Mouse (Mus musculus): ENCODE measurements around the gene Mcemp1. TPM values are rescaled to one million over a fixed set of nuclear protein-coding genes. Genes with fewer than 3 reads are reported as not detected.

Mcemp1 gene
- total RNA-seq, 1 experiment from 2014 or later, result 229 TPM

GRCm38 (mm10) chr8:3710312-3710711, 44.8 kb downstream of the Mcemp1 start:
- no peak for ATAC-seq (ENCODE audit: extremely low read depth, insufficient number of reproducible peaks, low FRiP score, poor library complexity, severe bottlenecking)

- peak; percentile 85 for ATAC-seq (ENCODE audit: extremely low read depth, insufficient number of reproducible peaks, low FRiP score, poor library complexity, severe bottlenecking)
Measured at GRCm38 (mm10) chr8:3711646-3712045, 46.1 kb downstream of the Mcemp1 start.

DNA sequence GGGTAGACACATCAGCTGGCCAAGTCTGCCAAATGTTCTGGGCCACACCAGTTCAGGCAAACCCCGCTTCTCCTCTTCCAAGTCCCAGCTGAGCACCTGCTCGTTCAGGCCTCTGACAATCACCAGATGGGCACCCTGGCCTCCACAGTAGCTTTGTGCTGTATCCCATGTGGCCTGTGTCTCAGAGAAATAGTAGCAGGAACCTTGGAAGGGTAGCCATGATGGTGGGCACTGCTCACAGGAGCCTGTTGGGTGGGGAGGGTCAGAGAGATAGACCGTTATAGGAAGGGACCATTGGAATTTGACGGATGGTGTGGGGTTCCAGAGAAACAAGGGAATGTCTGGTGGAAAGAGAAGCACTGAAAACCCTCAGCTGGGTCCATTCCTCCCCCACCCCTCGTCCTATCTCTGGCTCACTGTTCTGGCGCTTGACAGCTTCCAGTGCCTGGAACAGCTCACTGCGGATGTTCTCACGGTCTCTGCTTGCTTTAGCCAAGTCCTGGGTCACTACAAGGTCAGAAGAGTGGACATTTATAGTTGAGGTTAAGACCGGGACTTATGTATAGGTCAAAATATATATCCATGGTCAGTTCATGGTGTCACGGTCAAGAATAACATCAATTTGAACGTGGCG, 51.9 kb downstream of the Mcemp1 start:
- no peak for ATAC-seq (ENCODE audit: extremely low read depth, insufficient number of reproducible peaks, low FRiP score, poor library complexity, severe bottlenecking)

GRCm38 (mm10) chr8:3718559-3718958, 53.0 kb downstream of the Mcemp1 start:
- peak; percentile 95 for ATAC-seq (ENCODE audit: extremely low read depth, insufficient number of reproducible peaks, low FRiP score, poor library complexity, severe bottlenecking)

Other genes with a start within 250 kb of the Mcemp1 start
- gene Pex11g, start 198.1 kb upstream of the Mcemp1 start, total RNA-seq (2017), result 1.0 and 3.7 TPM in 2 replicates
- gene Tex45, start 194.9 kb upstream of the Mcemp1 start, total RNA-seq (2017), result 0.61 TPM in 1 of 2 replicates, not detected in the other
- 3.6 and 4.1 TPM in 2 replicates for gene Zfp358, start 172.6 kb upstream of the Mcemp1 start, total RNA-seq (2017)
- gene Mcoln1, start 165.3 kb upstream of the Mcemp1 start, total RNA-seq (2017), result 80.5 and 83.9 TPM in 2 replicates
- gene Pnpla6, start 150.4 kb upstream of the Mcemp1 start, total RNA-seq (2017), result 46.8 and 48.6 TPM in 2 replicates
- gene C330021F23Rik, start 97.8 kb upstream of the Mcemp1 start, total RNA-seq (2017), result not detected in 2 replicates
- not detected in 2 replicates for gene Camsap3, start 78.5 kb upstream of the Mcemp1 start, total RNA-seq (2017)
- gene Xab2, start 44.4 kb upstream of the Mcemp1 start, total RNA-seq (2017), result 70.3 and 73.1 TPM in 2 replicates
- gene Pet100, start 44.2 kb upstream of the Mcemp1 start, total RNA-seq (2017), result 153 and 163 TPM in 2 replicates
- 0.86 TPM in 1 of 2 replicates, not detected in the other for gene Pcp2, start 40.2 kb upstream of the Mcemp1 start, total RNA-seq (2017)
- 223 and 277 TPM in 2 replicates for gene Stxbp2, start 34.8 kb upstream of the Mcemp1 start, total RNA-seq (2017)
- 16.1 and 19.3 TPM in 2 replicates for gene Retn, start 10.0 kb upstream of the Mcemp1 start, total RNA-seq (2017)
- gene Fcor, start 6.6 kb downstream of the Mcemp1 start, total RNA-seq (2017), result not detected in 2 replicates
- gene Trappc5, start 10.5 kb downstream of the Mcemp1 start, total RNA-seq (2017), result 41.5 and 45.5 TPM in 2 replicates
- gene Fcer2a, start 28.4 kb downstream of the Mcemp1 start, total RNA-seq (2017), result 390 and 391 TPM in 2 replicates
- gene Clec4g, start 54.9 kb downstream of the Mcemp1 start, total RNA-seq (2017), result 0.58 and 0.74 TPM in 2 replicates
- gene Cd209a, start 83.2 kb downstream of the Mcemp1 start, total RNA-seq (2017), result 11.6 and 15.5 TPM in 2 replicates
- not detected in 2 replicates for gene Cd209e, start 188.6 kb downstream of the Mcemp1 start, total RNA-seq (2017)
- not detected in 2 replicates for gene Cd209d, start 212.8 kb downstream of the Mcemp1 start, total RNA-seq (2017)